Mouse (Mus musculus) liver, embryonic 11.5 days (tissue): ENCODE measurements around the gene Bri3. TPM values are rescaled to one million over a fixed set of nuclear protein-coding genes. Genes with fewer than 3 reads are reported as not detected.

Experiments used
- ATAC-seq: fragments of 200-750 bp; cut with Nextera tagmentation; replicated peaks from 2 replicates; pipeline ENCODE4 v1.8.0; 2017; ENCODE audit warnings: moderate number of reproducible peaks, mild to moderate bottlenecking, moderate TSS enrichment, moderate library complexity; ENCODE audit not compliant: low FRiP score
- DNase-seq: peaks from one replicate; pipeline ENCODE4 v3.0.0-alpha.2; 2017; ENCODE audit warnings: low spot score
- H3K27ac ChIP-seq: fragments of 300-500 bp; sonication (generic); 2 replicates; pipeline ENCODE4 v1.5.1; 2014; ENCODE audit warnings: mild to moderate bottlenecking, low read depth, low read length, control low read depth
- H3K27me3 ChIP-seq: fragments of 300-500 bp; sonication (generic); replicated peaks from 2 replicates; pipeline ENCODE4 v1.6.1; 2014; ENCODE audit warnings: low read length, mixed read lengths; ENCODE audit not compliant: control insufficient read depth, insufficient read depth
- H3K36me3 ChIP-seq: fragments of 300-500 bp; sonication (generic); 2 replicates; pipeline ENCODE4 v1.6.1; 2014; ENCODE audit warnings: mild to moderate bottlenecking, low read length, moderate library complexity, mixed read lengths; ENCODE audit not compliant: control insufficient read depth, insufficient read depth
- H3K4me1 ChIP-seq: fragments of 300-500 bp; sonication (generic); replicated peaks from 2 replicates; pipeline ENCODE4 v1.6.1; 2014; ENCODE audit warnings: low read length, mixed read lengths; ENCODE audit not compliant: control insufficient read depth, insufficient read depth
- H3K4me2 ChIP-seq: fragments of 300-500 bp; sonication (generic); 2 replicates; pipeline ENCODE4 v1.6.1; 2014; ENCODE audit warnings: mild to moderate bottlenecking, control low read depth, moderate library complexity
- H3K4me3 ChIP-seq: fragments of 300-500 bp; sonication (generic); 2 replicates; pipeline ENCODE4 v1.5.1; 2014; ENCODE audit warnings: low read depth, low read length, control low read depth
- H3K9ac ChIP-seq: fragments of 300-500 bp; sonication (generic); 2 replicates; pipeline ENCODE4 v1.6.1; 2014; ENCODE audit warnings: low read depth, low read length, control low read depth
- H3K9me3 ChIP-seq: fragments of 300-500 bp; sonication (generic); 2 replicates; pipeline ENCODE4 v1.6.1; 2016; ENCODE audit warnings: low read length, inconsistent platforms, mixed read lengths; ENCODE audit not compliant: control insufficient read depth
- WGBS: fragments of 180-500 bp; shearing (Covaris S2); extraction: QIAGEN DNeasy Blood & Tissue Kit; methylation state at CpG from one replicate; pipeline ENCODE4 v1.1.7; 2014; 5-methylcytosine and 5-hydroxymethylcytosine counted together
- polyA plus RNA-seq: library from polyadenylated mRNA; unstranded; fragments of >200 nt; fragmentation: Nextera tagmentation; extraction: Ambion mirVana; gene quantifications from 2 replicates; pipeline ENCODE4 v1.2.1, GENCODE M21; 2014

Gene Bri3
- polyA plus RNA-seq, 1 experiment from 2014 or later = 59.2 TPM

GRCm38 (mm10) chr5:144466987-144467386 lies 222.8 kb downstream of the Bri3 start:
- Histone ChIP-seq H3K9me3 (no peaks in the 10 kb centered on the region), H3K36me3 (no peaks in the 10 kb centered on the region), H3K27me3 (no peaks in the 10 kb centered on the region), H3K4me3 (no peak overlapping the region), H3K27ac (no peak overlapping the region), H3K4me1 (no peaks in the 10 kb centered on the region), H3K9ac (no peak overlapping the region), H3K4me2 (no peak overlapping the region)
- DNase-seq (no peak), ATAC-seq (no peak)
- WGBS = 45% methylated on average over 6 of the region's 6 CpGs

GRCm38 (mm10) chr5:144473056-144473455 lies 228.8 kb downstream of the Bri3 start:
- Histone ChIP-seq H3K9me3 (no peaks in the 10 kb centered on the region), H3K36me3 (no peaks in the 10 kb centered on the region), H3K27ac (no peak overlapping the region), H3K9ac (no peak overlapping the region), H3K27me3 (no peaks in the 10 kb centered on the region), H3K4me1 (no peaks in the 10 kb centered on the region), H3K4me3 (no peak overlapping the region), H3K4me2 (no peak overlapping the region)
- 75% methylated on average over 14 of the region's 14 CpGs for WGBS
- ATAC-seq (no peak), DNase-seq (no peak)

GRCm38 (mm10) chr5:144479677-144480171 lies 235.5 kb downstream of the Bri3 start:
- no peaks in the 10 kb centered on the region for H3K4me1 ChIP-seq
- no peak overlapping the region for H3K4me3 ChIP-seq
- H3K36me3 ChIP-seq = no peaks in the 10 kb centered on the region
- WGBS = 74% methylated on average over 8 of the region's 8 CpGs
- DNase-seq (no peak), ATAC-seq (no peak)
- H3K27me3 ChIP-seq = no peaks in the 10 kb centered on the region
- H3K9me3 ChIP-seq = no peaks in the 10 kb centered on the region
- H3K27ac ChIP-seq = no peak overlapping the region
- no peak overlapping the region for H3K9ac ChIP-seq
- H3K4me2 ChIP-seq = no peak overlapping the region

GRCm38 (mm10) chr5:144483659-144484375 lies 239.6 kb downstream of the Bri3 start:
- 71% methylated on average over 16 of the region's 16 CpGs for WGBS
- no peak overlapping the region for H3K27ac ChIP-seq
- no peaks in the 10 kb centered on the region for H3K9me3 ChIP-seq
- no peaks in the 10 kb centered on the region for H3K4me1 ChIP-seq
- DNase-seq = no peak
- H3K27me3 ChIP-seq = no peaks in the 10 kb centered on the region
- no peak overlapping the region for H3K9ac ChIP-seq
- no peaks in the 10 kb centered on the region for H3K36me3 ChIP-seq
- H3K4me2 ChIP-seq = no peak overlapping the region
- ATAC-seq = no peak
- no peak overlapping the region for H3K4me3 ChIP-seq

GRCm38 (mm10) chr5:144491308-144491707 lies 247.1 kb downstream of the Bri3 start:
- WGBS = 11% methylated on average over 6 of the region's 6 CpGs
- ATAC-seq (no peak), DNase-seq (no peak)

More at GRCm38 (mm10) chr5:144491308-144491707, 247.1 kb downstream of the Bri3 start:
- Histone ChIP-seq H3K27me3 (no peaks in the 10 kb centered on the region), H3K9ac (no peak overlapping the region), H3K9me3 (no peaks in the 10 kb centered on the region), H3K4me2 (no peak overlapping the region), H3K4me1 (no peaks in the 10 kb centered on the region), H3K36me3 (no peaks in the 10 kb centered on the region), H3K4me3 (no peak overlapping the region), H3K27ac (no peak overlapping the region)

Other genes starting within 250 kb of the Bri3 start
- gene Ccz1, start 229.6 kb upstream of the Bri3 start, polyA plus RNA-seq = 93.1 and 97.2 TPM in 2 replicates
- gene Ocm, start 217.8 kb upstream of the Bri3 start, polyA plus RNA-seq = not detected in 2 replicates
- 4.9 and 5.7 TPM in 2 replicates for gene Lmtk2, start 144.0 kb upstream of the Bri3 start, polyA plus RNA-seq
- gene Bhlha15, start 54.2 kb upstream of the Bri3 start, polyA plus RNA-seq = 1.3 and 1.6 TPM in 2 replicates
- gene Tecpr1, start 20.8 kb upstream of the Bri3 start, polyA plus RNA-seq = 7.5 and 8.9 TPM in 2 replicates
- gene Baiap2l1, start 113.7 kb downstream of the Bri3 start, polyA plus RNA-seq = 6.8 and 8.2 TPM in 2 replicates